Mouse (Mus musculus) cerebellum, postnatal 14 days (tissue): ENCODE data around the gene Atp2b4.
A peak's percentile ranks its signal among the peaks of the same experiment; 100 is the strongest.

Experiments used
- DNase-seq, 2 experiments: peaks; one replicate each; pipeline ENCODE4 v3.0.0; 2021; ENCODE audit warnings: mixed read lengths in 2 of 2

Atp2b4 gene

DNA sequence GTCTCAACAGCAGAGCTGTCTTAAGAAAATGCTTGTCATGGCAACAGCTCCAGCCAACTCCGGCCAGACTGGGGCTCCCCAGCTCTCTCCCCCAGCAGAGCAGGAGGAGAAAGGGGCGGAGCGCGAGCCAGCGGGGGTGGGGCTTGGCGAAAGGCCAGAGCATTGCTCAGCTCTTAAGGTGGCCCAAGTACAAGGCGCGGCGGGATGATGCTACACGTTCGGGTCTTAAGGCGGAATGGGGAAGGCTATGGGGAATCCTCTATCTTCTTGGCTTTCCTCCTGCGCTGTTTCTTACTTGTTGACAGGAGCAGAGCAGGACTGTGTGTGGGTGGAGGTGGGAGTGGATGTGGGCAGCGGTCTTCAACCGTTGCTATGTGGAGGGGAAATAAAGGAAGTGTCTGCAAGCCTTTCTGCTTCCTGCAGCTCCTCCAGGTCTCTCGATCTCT, at the start of gene Atp2b4:
Gene Atp2b4 (minus strand): TSS at position 94 of the 446 bp plus-strand sequence.
- peak; percentile 97 to 98 for DNase-seq

GRCm38 (mm10) chr1:133844734-133845133, 43.9 kb upstream of the Atp2b4 start:
- DNase-seq: no peak

GRCm38 (mm10) chr1:133843900-133844299, 43.1 kb upstream of the Atp2b4 start:
- DNase-seq: no peak

DNA sequence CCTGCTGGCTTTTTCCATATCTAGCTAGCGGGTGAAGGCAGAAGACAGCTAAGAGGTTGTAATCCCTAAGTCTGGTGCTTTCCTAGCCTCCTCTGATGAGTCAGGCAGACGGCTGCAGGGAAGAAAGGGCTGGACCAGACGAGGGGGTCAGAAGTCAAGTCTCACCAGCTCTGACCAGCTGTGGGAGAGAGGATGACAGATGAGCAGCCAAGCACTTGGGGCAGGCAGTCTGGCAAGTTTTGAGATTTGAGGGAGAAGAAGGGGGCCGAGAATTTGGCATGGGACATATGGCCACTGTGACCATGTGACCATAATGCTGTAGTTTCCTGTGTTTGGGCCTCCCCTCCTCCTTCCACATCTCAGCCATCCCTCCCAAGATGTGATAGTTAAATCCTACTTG, 42.5 kb upstream of the Atp2b4 start:
- DNase-seq: no peak

DNA sequence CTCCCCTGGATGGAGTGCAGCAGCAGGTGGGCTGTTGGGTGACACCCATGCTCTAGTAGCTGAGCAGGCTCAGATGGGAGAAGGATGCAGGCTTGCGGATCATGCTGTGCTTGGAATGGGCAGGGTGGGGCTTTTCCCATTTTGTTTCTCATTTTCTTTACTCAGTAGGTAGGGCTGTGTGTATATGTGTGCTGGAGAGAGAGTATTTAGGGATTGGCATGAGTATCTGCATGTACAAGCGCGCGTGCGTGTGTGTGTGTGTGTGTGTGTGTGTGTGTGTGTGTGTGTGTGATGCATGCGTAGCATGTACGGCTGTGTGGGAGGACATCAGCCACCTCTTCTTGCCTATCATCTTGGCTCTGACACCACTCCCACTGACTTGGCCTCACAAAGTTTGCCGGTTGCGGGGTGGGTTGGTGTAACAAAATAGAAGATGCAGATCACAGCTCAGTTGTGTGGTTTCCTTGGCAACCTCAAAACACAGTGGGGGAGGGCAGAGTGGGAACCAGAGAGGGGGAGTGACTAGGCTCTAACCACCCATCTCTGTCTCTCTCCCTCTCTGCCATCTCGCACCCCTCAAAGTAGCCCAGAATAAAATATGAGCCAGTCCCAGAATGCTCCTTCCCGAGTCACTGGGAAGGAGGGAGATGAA, 41.4 kb upstream of the Atp2b4 start:
- DNase-seq: no peak

GRCm38 (mm10) chr1:133841171-133841926, 40.5 kb upstream of the Atp2b4 start:
- DNase-seq: no peak

DNA sequence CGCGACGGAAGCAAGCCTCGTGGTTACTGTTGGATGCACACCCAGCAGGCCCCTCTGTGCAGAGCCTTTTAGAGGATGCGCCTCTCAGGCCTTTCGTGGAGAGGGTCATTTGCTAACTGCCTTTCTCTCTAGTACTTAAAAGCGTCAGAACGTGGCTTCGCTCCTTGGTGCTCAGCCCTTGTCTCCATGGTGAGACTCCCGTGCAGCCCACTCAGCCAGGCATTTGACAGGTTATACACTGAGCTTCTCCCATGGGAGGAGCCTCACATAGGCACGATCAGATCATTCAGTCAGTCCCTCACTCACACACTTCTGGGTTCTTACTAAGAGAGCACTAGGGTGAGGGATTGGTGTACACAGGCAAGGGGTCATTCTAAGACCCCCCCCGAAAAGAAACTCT, 39.7 kb upstream of the Atp2b4 start:
- no peak for DNase-seq

- DNase-seq: peak; percentile 28 to 42
Measured at GRCm38 (mm10) chr1:133834309-133834708, 33.5 kb upstream of the Atp2b4 start.

GRCm38 (mm10) chr1:133832781-133833180, 31.9 kb upstream of the Atp2b4 start:
- no peak for DNase-seq

DNA sequence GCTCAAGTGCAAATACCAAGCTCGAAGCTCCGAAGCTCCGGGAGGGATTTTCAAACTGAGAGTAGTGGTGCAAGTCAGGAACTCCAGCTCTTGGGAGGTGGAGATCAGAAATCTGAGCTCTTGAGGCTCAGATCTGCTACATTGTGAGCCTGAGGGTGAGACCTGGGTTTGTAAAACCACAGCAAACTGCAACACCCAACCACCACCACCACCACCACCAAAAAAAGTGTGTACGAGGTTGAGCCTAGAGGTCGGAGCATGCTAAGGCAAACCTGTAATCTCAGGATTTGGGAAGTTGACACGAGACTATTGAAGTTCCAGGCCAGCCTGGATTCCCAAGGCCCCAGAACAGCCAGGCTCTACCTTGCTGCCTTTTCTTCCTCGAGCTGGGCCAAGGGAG, 25.4 kb upstream of the Atp2b4 start:
- no peak for DNase-seq

- DNase-seq: peak in 1 of 2 experiments; percentile 21
Measured at GRCm38 (mm10) chr1:133825543-133825942, 24.7 kb upstream of the Atp2b4 start.

DNA sequence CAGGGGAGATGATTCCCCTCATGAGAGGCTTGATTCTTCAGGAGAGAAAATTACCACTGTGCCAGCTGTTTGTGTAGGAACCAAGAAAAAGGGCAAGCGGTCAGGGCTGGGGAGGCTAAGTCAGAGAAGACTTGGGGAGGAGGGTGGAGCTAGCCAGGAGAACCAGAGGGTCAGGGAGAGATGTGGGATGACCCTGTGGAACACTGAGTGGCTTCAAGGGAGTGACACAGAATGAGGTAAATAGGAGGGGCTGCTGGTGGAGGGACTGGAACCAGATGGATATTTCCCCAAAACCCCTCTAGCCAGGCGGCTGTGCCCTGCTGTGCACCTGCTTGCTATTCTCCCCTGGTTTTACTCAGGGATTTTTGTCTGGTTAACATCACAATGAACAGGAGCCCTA, 24.3 kb upstream of the Atp2b4 start:
- no peak for DNase-seq

GRCm38 (mm10) chr1:133821144-133821543, 20.3 kb upstream of the Atp2b4 start:
- no peak for DNase-seq

- no peak for DNase-seq
Measured at GRCm38 (mm10) chr1:133820100-133820499, 19.3 kb upstream of the Atp2b4 start.

- DNase-seq: no peak
Measured at GRCm38 (mm10) chr1:133818531-133818930, 17.7 kb upstream of the Atp2b4 start.

GRCm38 (mm10) chr1:133815747-133816491, 15.1 kb upstream of the Atp2b4 start:
- DNase-seq: no peak

DNA sequence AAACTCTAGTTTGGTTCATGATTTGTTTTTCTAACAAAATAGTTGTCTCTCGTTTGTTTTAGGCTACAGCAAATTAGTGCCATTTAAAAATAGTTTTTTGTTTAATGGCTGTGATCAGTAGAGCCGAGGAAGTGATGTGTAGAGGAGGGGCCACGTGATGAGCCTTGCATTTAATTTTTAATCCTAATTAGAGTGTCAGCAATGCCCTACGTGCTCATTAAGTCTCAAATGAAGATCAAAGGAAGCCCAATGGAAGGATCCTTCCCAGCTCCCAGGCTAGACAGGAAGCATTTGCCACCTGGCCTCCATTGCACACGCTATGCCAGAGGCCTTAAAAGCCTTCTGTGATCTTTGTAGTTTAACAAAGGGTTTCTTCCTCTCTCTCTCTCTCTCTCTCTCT, 8.5 kb upstream of the Atp2b4 start:
- DNase-seq: no peak

DNA sequence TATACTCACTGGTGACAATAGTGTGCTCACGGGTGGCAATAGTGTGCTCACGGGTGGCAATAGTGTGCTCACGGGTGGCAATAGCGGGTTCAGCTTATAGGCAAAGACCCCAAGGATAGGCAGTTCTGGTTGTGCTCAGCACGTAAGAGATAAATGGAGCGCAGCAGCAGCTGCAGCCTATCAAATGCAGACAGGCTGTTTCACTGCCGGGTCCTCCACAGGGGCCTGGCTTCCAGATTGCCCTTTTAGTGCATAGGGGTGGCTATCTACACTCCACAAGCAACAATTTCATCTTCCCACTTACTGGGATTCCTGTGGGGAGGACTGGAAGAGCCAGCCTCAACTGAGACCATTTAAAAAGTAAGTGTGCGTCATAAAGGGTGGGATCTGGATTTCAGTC, 7.2 kb upstream of the Atp2b4 start:
- no peak for DNase-seq

GRCm38 (mm10) chr1:133801743-133802142, 902 bp upstream of the Atp2b4 start:
- DNase-seq: no peak

DNA sequence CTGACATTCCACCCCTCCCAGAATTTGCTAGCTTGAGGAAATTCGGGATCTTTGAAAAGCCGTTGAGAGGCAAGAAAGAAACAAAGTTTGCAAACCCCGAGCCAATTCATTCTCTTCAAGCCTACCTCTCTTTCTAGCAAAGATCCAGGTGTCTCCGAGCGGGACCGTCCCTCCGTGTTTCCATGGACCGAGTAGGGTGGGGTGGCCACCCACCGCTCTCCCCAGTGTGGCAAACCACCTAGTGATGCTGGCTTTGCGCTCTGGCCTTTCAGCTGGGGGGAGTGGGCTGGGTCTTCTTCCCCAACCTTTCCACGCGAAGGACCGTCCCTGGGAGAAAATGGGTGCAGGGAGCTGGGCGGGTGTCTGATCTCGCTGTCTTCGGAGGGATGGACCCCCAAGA, 329 bp downstream of the Atp2b4 start:
- DNase-seq: peak in 1 of 2 experiments; percentile 20

- DNase-seq: peak in 1 of 2 experiments; percentile 30
Measured at GRCm38 (mm10) chr1:133799686-133800445, 975 bp downstream of the Atp2b4 start.

DNA sequence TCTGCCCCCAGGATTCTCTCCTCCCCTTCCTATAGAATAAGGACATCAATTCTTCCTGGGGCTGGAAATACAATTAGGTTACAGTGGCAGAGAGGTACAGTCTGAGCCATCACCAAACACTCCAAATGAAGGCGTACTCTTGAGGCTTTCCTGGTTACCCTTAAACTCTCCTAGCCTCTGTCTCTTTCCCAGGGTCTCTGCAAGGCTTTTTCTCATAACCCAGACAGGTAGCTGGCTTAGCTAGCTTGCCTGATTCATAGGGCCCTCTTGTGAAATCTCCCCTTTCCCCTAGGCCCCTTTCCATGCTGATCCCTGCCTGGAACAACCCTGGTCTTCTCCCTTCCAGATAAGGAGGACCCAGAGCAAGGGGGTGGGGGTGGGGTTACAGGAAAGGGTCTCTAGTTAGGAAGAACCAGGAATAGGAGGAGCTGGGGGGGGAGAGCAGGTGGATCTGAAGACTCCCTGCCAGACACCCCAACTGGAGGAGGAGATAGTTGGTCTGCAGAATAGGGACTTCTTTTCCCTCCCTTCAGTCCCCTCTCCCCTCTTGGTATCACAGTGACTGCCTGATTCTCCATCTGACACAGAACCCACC, 1.9 kb downstream of the Atp2b4 start:
- no peak for DNase-seq
